Mouse (Mus musculus): ENCODE measurements around the gene Tmem94.

DNA sequence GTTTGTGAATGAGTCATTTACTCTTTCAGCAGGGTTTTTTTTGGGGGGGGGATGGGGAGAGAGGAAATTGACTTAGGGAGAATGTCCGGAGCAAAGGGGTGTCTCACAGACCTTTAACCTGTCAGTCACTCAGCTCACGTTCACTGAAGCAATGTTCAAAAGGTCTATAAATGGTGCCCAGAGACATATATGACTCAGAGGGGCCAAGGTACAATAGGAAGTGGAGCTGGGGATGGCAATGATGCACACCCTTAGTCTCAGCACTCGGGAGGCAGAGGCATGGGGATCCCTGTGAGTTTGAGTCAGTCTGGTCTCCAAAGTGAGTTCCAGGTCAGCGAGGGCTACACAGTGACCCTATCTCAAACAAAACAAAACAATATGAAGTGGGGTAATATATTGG lies 11.7 kb upstream of the Tmem94 start:
- no peak for TF ChIP-seq CTCF (IDR thresholded peaks at IDR 0.05; ENCODE audit: low read depth, low read length)
- TF ChIP-seq POLR2A (IDR thresholded peaks at IDR 0.05; ENCODE audit: extremely low read depth, insufficient read depth, low read length): no peak
